34 mouse cellular contexts compared by ENCODE assay signal in genomic region chr10:43748300-43748699, GRCm38 (mm10).
"Had no signal": no experiment of that assay in that cellular context is flagged by ENCODE, and none has a peak within 500 bp of the region (broad histone marks: within the 10 kb centered on the region; RNA-seq: fewer than 3 reads in every experiment).

No protein-coding gene starts in this region.

- DNase-seq: heart, postnatal 10 days; heart, postnatal 14 days; heart, postnatal 36 days; heart, postnatal 4 days; kidney, adult 11 months; kidney, adult 18-20 months; kidney, adult 2 months; kidney, adult 8-10 months; kidney, adult 9 months; kidney, postnatal 10 days; kidney, postnatal 14 days; kidney, postnatal 25 days; kidney, postnatal 36 days; kidney, postnatal 4 days; layer of hippocampus, adult 9-11 months; layer of hippocampus, postnatal 36 days had no signal

- ATAC-seq: hindbrain, embryonic 16.5 days; hindbrain, postnatal 0 days; inflammation-experienced regulatory T-cells, adult 6 months; intestine, embryonic 15.5 days; intestine, embryonic 16.5 days; intestine, postnatal 0 days had no signal

- H3K4me3 ChIP-seq: heart, embryonic 12.5 days; heart, embryonic 13.5 days; heart, embryonic 15.5 days; hindbrain, embryonic 10.5 days; hindbrain, embryonic 12.5 days; hindbrain, embryonic 13.5 days; hindbrain, embryonic 15.5 days; intestine, embryonic 15.5 days; layer of hippocampus, adult 2 months; left cerebral cortex, adult 2 months had no signal

- H3K9ac ChIP-seq: heart, embryonic 12.5 days; heart, embryonic 13.5 days; heart, embryonic 15.5 days; hindbrain, embryonic 12.5 days; hindbrain, embryonic 13.5 days; hindbrain, embryonic 14.5 days; hindbrain, embryonic 15.5 days; intestine, embryonic 15.5 days had no signal

- H3K9me3 ChIP-seq: heart, embryonic 12.5 days; heart, embryonic 13.5 days; heart, embryonic 15.5 days; hindbrain, embryonic 10.5 days; hindbrain, embryonic 12.5 days; hindbrain, embryonic 13.5 days; hindbrain, embryonic 15.5 days; intestine, embryonic 15.5 days had no signal

- H3K27me3 ChIP-seq: heart, embryonic 12.5 days; heart, embryonic 13.5 days; heart, embryonic 15.5 days; hindbrain, embryonic 12.5 days; hindbrain, embryonic 13.5 days; hindbrain, embryonic 15.5 days; intestine, embryonic 15.5 days had no signal

- H3K4me2 ChIP-seq: heart, embryonic 11.5 days; heart, embryonic 12.5 days; heart, embryonic 13.5 days; heart, embryonic 15.5 days; hindbrain, embryonic 12.5 days; hindbrain, embryonic 13.5 days; hindbrain, embryonic 14.5 days; hindbrain, embryonic 15.5 days; intestine, embryonic 15.5 days had no signal

- H3K27ac ChIP-seq: heart, embryonic 13.5 days; heart, embryonic 15.5 days; hindbrain, embryonic 10.5 days; hindbrain, embryonic 12.5 days; hindbrain, embryonic 13.5 days; hindbrain, embryonic 14.5 days; hindbrain, embryonic 15.5 days; hindbrain, postnatal 0 days; intestine, embryonic 15.5 days; kidney, postnatal 0 days; layer of hippocampus, adult 2 months; left cerebral cortex, adult 2 months had no signal

- H3K36me3 ChIP-seq: heart, embryonic 12.5 days; heart, embryonic 13.5 days; heart, embryonic 15.5 days; hindbrain, embryonic 10.5 days; hindbrain, embryonic 12.5 days; hindbrain, embryonic 13.5 days; hindbrain, embryonic 15.5 days; intestine, embryonic 15.5 days had no signal

- H3K4me1 ChIP-seq: hindbrain, embryonic 15.5 days had no signal
